Mouse (Mus musculus) C2C12 (cell line): ENCODE measurements at regions not wholly inside any gene's neighbourhood (a gene's known extent, or its start where the extent isn't known, plus 50 kb on each side); places are given as distances from the start of the nearest gene placed in this dataset.

Experiments
- H3K27me3 ChIP-seq: one replicate; pipeline ENCODE4 v1.6.1; 2011; ENCODE audit not compliant: control insufficient read depth, insufficient read depth, insufficient read length
- H3K36me3 ChIP-seq: one replicate; pipeline ENCODE4 v1.6.1; 2011; ENCODE audit not compliant: control insufficient read depth, insufficient read depth
- H3K4me3 ChIP-seq: one replicate; pipeline ENCODE4 v1.5.1; 2011; ENCODE audit warnings: mild to moderate bottlenecking, control low read depth; ENCODE audit not compliant: poor library complexity, insufficient read depth, severe bottlenecking
- H3K79me2 ChIP-seq: one replicate; pipeline ENCODE4 v1.6.1; 2011; ENCODE audit not compliant: control insufficient read depth, insufficient read depth
- H3K79me3 ChIP-seq: one replicate; pipeline ENCODE4 v1.6.1; 2011; ENCODE audit warnings: low read depth, control low read depth
- H3ac ChIP-seq: one replicate; pipeline ENCODE3; 2011; ENCODE audit warnings: low read depth; ENCODE audit not compliant: control insufficient read depth, insufficient read length
- CEBPB ChIP-seq: IDR thresholded peaks from one replicate; pipeline ENCODE4 v1.6.1; 2011; ENCODE audit warnings: low read depth, mild to moderate bottlenecking, control low read depth, moderate library complexity
- CTCF ChIP-seq: IDR thresholded peaks from one replicate; pipeline ENCODE4 v1.5.1; 2011; ENCODE audit not compliant: control insufficient read depth, insufficient read depth, insufficient read length
- FOSL1 ChIP-seq: IDR thresholded peaks from one replicate; pipeline ENCODE4 v1.8.0; 2011; ENCODE audit warnings: mild to moderate bottlenecking, low read length; ENCODE audit not compliant: poor library complexity, insufficient read depth, severe bottlenecking
- MAX ChIP-seq: IDR thresholded peaks from one replicate; pipeline ENCODE4 v1.6.1; 2011; ENCODE audit warnings: mild to moderate bottlenecking, control low read depth
- MYOD1 ChIP-seq: IDR thresholded peaks from one replicate; pipeline ENCODE4 v1.6.1; 2011; ENCODE audit warnings: low read depth; ENCODE audit not compliant: control insufficient read depth, insufficient read length
- MYOG ChIP-seq: IDR thresholded peaks from one replicate; pipeline ENCODE4 v1.6.1; 2011; ENCODE audit not compliant: control insufficient read depth, insufficient read length; ENCODE audit errors: extremely low read depth
- USF1 ChIP-seq: IDR thresholded peaks from one replicate; pipeline ENCODE4 v1.6.1; 2011; ENCODE audit warnings: low read depth, mild to moderate bottlenecking, control low read depth, moderate library complexity

DNA sequence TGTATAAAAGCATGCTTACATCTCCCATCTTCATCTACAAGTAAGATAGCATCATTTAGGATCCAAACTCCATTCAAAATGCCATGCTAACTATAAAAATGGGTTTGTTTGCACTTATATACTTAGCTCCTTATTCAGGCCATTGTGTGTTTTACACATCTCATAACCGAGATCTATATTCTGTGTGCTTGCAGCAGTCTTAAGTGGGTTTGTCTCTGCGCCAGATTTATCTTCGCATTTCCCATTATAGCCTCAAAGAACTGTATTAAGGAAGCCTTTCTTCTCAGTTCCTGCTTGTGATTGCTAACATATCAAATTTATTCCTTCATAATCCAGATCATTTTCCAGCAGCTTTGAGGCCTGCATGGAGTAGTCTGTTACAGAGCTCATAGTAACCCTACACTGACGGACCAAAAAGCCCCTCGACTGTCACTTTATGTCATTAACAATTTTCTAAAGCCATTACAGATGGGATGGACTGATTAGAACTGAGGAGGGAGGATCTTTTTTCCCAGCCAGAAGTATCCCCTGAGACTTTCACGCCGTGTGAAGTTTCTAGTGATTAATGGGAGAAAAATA is 607.6 kb downstream of the Gm43517 start:
- no peaks in the 10 kb centered on the region for H3K36me3 ChIP-seq
- H3K79me3 ChIP-seq: no peaks in the 10 kb centered on the region
- H3ac ChIP-seq: no peak overlapping the region
- H3K79me2 ChIP-seq: no peaks in the 10 kb centered on the region
- no peak overlapping the region for H3K4me3 ChIP-seq
- no peaks in the 10 kb centered on the region for H3K27me3 ChIP-seq
- TF ChIP-seq CTCF: no peak
- no peak for TF ChIP-seq FOSL1

DNA sequence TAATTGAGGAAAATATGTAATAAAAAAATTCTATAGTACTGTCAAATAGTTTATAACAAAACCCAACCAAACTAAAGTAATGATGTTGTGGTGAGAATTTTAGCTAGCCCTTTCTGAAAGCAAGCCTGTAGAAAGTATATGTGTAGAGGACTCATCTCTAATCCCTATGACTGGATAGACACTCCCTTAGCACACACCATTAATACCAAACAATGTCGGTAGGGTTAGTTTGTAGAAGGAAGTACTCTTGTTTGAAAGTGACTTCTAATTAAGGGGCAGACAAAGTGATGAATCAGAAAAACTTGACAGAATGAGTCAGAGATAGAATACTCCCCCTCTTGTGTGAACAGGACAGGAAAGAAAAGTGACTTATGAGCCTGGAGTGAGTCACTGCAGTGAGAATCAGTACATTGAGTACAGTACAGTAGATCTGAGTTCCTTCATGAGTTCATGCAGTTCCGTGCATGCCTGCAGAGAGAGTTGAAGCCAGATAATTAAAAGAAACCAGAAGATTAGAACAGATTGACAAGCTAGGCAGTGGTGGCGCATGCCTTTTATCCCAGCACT is 610.0 kb downstream of the Prkd1 start:
- H3ac ChIP-seq: no peak overlapping the region
- H3K27me3 ChIP-seq: no peaks in the 10 kb centered on the region
- no peaks in the 10 kb centered on the region for H3K36me3 ChIP-seq
- H3K79me3 ChIP-seq: no peaks in the 10 kb centered on the region
- no peak overlapping the region for H3K4me3 ChIP-seq
- H3K79me2 ChIP-seq: no peaks in the 10 kb centered on the region
- TF ChIP-seq MAX: no peak
- TF ChIP-seq FOSL1: peak; percentile 94

DNA sequence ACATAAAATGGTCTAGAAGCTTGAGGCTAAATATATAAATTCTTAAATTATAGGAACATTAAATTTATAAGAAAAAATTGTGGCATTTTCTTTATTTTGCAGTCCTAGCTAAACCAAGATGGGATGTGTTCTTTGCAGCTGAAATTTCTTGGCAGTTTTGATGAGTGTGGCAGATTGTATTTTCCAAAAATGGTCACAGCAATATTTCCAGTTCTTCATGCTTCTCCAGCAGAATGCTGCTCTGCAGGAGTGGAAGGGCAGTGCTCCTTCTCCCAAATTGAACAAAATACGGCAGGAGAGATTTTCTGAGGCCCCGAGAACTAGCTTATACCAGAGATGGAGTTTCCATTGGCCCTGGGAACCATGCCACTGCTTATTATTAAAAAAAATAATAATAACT is 587.6 kb downstream of the Prkd1 start:
- no peaks in the 10 kb centered on the region for H3K27me3 ChIP-seq
- H3K36me3 ChIP-seq: no peaks in the 10 kb centered on the region
- TF ChIP-seq FOSL1 (no peak), MYOG (no peak), USF1 (no peak), MYOD1 (no peak), CEBPB (no peak), MAX (no peak), CTCF (no peak)
- H3K79me2 ChIP-seq: no peaks in the 10 kb centered on the region
- H3K79me3 ChIP-seq: no peaks in the 10 kb centered on the region
- no peak overlapping the region for H3ac ChIP-seq
- H3K4me3 ChIP-seq: no peak overlapping the region

DNA sequence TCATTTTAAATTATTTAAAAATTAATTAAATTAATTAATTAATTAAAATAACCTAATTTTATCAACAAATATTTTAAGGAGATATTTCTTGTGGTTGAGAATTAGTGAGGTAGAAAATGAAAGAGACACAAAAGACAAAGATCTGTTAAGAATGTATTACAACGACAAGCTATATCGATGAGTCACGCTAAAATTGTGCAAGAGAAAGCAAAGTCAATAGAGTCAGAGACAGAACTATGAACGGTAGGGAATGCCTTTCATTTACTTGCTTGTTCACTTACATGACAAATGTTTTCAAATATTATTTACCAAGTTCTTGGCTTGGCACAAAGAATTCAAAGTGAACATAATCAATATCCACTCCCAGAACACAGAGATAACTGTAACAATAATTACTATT is 582.5 kb downstream of the Prkd1 start:
- H3K4me3 ChIP-seq: no peak overlapping the region
- no peaks in the 10 kb centered on the region for H3K79me2 ChIP-seq
- no peaks in the 10 kb centered on the region for H3K79me3 ChIP-seq
- no peak overlapping the region for H3ac ChIP-seq
- H3K36me3 ChIP-seq: no peaks in the 10 kb centered on the region
- TF ChIP-seq CEBPB (peak; percentile 98), MAX (no peak)
- H3K27me3 ChIP-seq: no peaks in the 10 kb centered on the region

DNA sequence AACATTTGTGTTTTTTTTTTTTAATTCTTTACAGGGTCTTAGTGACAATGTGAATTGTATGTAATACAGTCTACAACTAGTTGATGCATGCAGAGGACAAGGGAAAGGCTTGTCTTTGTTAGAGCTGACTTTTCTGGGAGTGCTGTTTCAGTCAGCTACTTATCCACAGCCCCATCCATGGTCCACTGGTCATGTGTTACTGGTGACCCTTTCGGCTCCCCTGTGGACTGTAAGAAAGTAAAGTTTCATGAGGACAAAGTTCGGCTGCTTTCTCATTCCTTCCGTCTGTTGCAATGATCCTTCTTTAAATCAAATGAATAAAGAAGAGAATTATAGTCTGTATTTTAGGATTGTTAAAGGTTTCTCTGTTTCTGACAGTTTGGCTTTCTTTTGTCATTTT is 577.1 kb downstream of the Prkd1 start:
- H3K79me3 ChIP-seq: no peaks in the 10 kb centered on the region
- no peaks in the 10 kb centered on the region for H3K79me2 ChIP-seq
- H3K36me3 ChIP-seq: no peaks in the 10 kb centered on the region
- no peak overlapping the region for H3ac ChIP-seq
- H3K4me3 ChIP-seq: no peak overlapping the region
- TF ChIP-seq CEBPB (no peak), USF1 (no peak), FOSL1 (no peak), MAX (no peak), MYOG (no peak)
- H3K27me3 ChIP-seq: no peaks in the 10 kb centered on the region

DNA sequence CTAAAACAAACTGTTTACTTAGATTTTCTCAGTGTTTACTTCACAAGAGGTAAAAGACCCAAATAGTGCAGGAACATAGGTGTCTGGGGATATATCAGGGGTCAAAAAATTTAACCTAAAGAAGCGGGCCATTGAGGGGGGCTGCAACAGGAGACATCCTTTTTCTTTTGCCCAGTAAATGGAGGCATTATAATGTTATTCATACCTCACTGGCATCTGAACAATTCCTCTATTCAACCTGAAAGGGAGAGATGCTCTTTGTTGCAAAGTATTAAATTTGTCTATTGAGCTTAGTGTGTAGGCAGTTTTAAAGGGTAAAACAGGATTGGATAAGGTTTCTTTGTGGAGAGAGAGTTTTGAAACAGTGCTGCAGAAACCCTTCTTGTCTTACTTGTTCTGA is 576.5 kb downstream of the Prkd1 start:
- TF ChIP-seq FOSL1: no peak
- no peak for TF ChIP-seq USF1
- TF ChIP-seq MYOG: no peak
- no peak for TF ChIP-seq CTCF
- no peak for TF ChIP-seq MYOD1
- TF ChIP-seq CEBPB: no peak
- no peak for TF ChIP-seq MAX
- Histone ChIP-seq H3K79me3 (no peaks in the 10 kb centered on the region), H3K36me3 (no peaks in the 10 kb centered on the region), H3K4me3 (no peak overlapping the region), H3ac (no peak overlapping the region), H3K79me2 (no peaks in the 10 kb centered on the region), H3K27me3 (no peaks in the 10 kb centered on the region)
